Mouse (Mus musculus): ENCODE results near the gene Tead2. TPM values are rescaled to one million over a fixed set of nuclear protein-coding genes. Genes with fewer than 3 reads are reported as not detected.
A peak's percentile ranks its signal among the peaks of the same experiment; 100 is the strongest.

Tead2 gene
- polyA plus RNA-seq, 1 experiment from 2014 or later: 222 TPM

DNA sequence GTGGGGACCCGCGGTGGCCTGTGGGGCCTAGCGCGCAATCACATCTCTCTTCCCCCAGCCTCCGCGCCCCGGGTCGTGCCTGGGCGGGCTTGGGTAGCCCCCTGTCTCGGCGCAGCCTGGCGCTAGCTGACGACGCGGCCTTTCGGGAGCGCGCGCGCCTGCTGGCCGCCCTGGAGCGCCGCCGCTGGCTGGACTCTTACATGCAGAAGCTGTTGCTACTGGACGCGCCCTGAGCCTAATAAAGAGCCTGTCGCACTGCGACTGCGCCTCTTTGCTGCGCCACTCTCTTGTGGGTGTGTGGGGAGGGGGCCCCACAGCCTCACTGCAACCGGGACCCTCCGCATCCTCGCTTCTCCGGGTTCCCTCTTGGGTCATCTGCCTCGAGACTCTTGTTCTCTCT lies 34.0 kb upstream of the Tead2 start:
- no peaks in the 10 kb centered on the region for H3K36me3 ChIP-seq (ENCODE audit: insufficient read depth)
- no peaks in the 10 kb centered on the region for H3K9me3 ChIP-seq (ENCODE audit: low read depth, low read length)
- WGBS: 6% methylated on average over 35 of the region's 35 CpGs
- ATAC-seq (ENCODE audit: insufficient read depth) (peak; percentile 2; the same call in 1 of the 2 replicates), DNase-seq (no peak)
- no peaks in the 10 kb centered on the region for H3K4me1 ChIP-seq (ENCODE audit: insufficient read depth)
- H3K9ac ChIP-seq: no peak overlapping the region
- 0 out of 2 replicates have a peak overlapping the region, but pooled peaks have one; percentile 8 for H3K4me3 ChIP-seq (ENCODE audit: low read depth, low read length)
- H3K27me3 ChIP-seq (ENCODE audit: insufficient read depth, low read length): peaks cover 98% of the 10 kb centered on the region
- no peak for TF ChIP-seq CTCF (IDR thresholded peaks at IDR 0.05; ENCODE audit: low read depth)
- H3K4me2 ChIP-seq: peak overlapping the region; percentile 61; the same call in 1 of the 2 replicates
- no peak overlapping the region for H3K27ac ChIP-seq (ENCODE audit: low read depth)

DNA sequence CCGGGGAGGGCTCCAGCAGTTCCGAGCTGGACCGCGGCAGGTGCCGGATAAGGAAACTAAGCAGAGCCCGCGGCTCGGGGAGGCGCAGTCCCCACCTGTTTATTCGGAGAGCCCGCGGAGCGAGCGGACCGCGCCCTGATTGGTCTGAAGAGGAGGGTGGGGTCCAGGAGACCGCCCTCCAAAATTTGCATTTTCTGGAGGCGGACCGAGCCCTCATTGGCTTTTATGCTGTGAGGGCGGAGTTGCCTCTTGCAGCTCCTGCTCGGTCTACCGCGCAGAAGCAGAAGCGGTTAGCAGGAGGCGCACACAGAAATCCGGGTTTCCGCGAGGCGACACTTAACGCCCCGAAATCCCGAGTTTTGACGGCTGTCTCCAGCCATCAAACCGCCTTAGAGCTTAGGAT lies 33.4 kb upstream of the Tead2 start:
- H3K9ac ChIP-seq: peak overlapping the region; percentile 28
- DNase-seq: peak; percentile 96
- H3K27me3 ChIP-seq (ENCODE audit: insufficient read depth, low read length): peaks cover 98% of the 10 kb centered on the region
- peak overlapping the region; percentile 61 for H3K4me2 ChIP-seq
- H3K4me1 ChIP-seq (ENCODE audit: insufficient read depth): no peaks in the 10 kb centered on the region
- H3K27ac ChIP-seq (ENCODE audit: low read depth): no peak overlapping the region
- H3K4me3 ChIP-seq (ENCODE audit: low read depth, low read length): peak overlapping the region; percentile 30
- ATAC-seq (ENCODE audit: insufficient read depth): peak; percentile 95
- H3K36me3 ChIP-seq (ENCODE audit: insufficient read depth): no peaks in the 10 kb centered on the region
- under 1% methylated on average over 34 of the region's 34 CpGs for WGBS
- H3K9me3 ChIP-seq (ENCODE audit: low read depth, low read length): no peaks in the 10 kb centered on the region
- no peak for TF ChIP-seq CTCF (IDR thresholded peaks at IDR 0.05; ENCODE audit: low read depth)

DNA sequence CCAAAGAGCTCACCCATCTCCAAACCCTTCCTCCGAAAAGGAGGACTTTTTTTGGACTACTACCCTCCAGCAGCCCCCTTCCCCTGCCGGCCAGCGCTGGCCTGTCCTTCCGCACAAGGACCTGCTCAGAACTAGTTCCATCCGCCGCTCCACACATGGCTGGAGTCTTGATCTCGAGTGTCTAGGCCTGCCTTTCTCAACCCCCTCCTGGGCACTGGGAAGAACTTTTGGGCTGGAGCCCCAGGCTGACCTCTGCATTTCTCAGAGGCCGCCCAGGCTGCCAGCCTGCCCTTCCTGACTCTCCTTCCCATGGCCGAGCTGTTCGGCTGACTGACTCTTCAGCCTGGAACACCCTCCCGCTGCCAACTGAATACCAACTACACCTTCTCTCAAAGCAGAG lies 32.9 kb upstream of the Tead2 start:
- Histone ChIP-seq H3K27me3 (ENCODE audit: insufficient read depth, low read length) (peaks cover 94% of the 10 kb centered on the region), H3K4me1 (ENCODE audit: insufficient read depth) (no peaks in the 10 kb centered on the region), H3K4me3 (ENCODE audit: low read depth, low read length) (peak overlapping the region; percentile 30), H3K36me3 (ENCODE audit: insufficient read depth) (no peaks in the 10 kb centered on the region), H3K27ac (ENCODE audit: low read depth) (no peak overlapping the region), H3K9me3 (ENCODE audit: low read depth, low read length) (no peaks in the 10 kb centered on the region), H3K9ac (peak overlapping the region; percentile 28), H3K4me2 (peak overlapping the region; percentile 61)
- 14% methylated on average over 11 of the region's 11 CpGs for WGBS
- ATAC-seq (ENCODE audit: insufficient read depth) (peak; percentile 48; the same call in 1 of the 2 replicates), DNase-seq (no peak)
- peak; percentile 26; the same call in 1 of the 2 replicates for TF ChIP-seq CTCF (IDR thresholded peaks at IDR 0.05; ENCODE audit: low read depth)

DNA sequence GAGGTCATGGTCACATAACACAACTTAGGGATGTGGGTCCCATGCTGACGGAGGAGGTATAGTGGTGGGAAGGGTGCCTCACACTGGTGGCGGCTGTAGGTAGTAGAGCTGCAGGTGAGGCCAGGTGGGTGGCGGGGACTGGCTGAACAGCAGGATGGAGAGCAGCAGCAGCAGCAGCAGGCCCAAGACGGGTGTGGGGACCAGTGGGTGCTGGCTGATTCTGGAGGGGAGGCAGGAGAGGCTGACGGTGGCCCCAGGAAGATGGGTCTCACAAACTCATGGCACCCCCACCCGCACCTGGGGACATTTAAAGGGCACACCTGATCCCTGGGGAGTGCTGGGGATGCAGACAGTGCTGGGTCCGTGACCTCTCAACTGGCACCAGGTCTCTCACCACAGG lies 31.9 kb upstream of the Tead2 start:
- Histone ChIP-seq H3K9me3 (ENCODE audit: low read depth, low read length) (no peaks in the 10 kb centered on the region), H3K4me2 (no peak overlapping the region), H3K9ac (no peak overlapping the region), H3K27me3 (ENCODE audit: insufficient read depth, low read length) (peaks cover 86% of the 10 kb centered on the region), H3K4me1 (ENCODE audit: insufficient read depth) (no peaks in the 10 kb centered on the region), H3K36me3 (ENCODE audit: insufficient read depth) (no peaks in the 10 kb centered on the region), H3K27ac (ENCODE audit: low read depth) (no peak overlapping the region), H3K4me3 (ENCODE audit: low read depth, low read length) (no peak overlapping the region)
- ATAC-seq (ENCODE audit: insufficient read depth) (no peak), DNase-seq (no peak)
- no peak for TF ChIP-seq CTCF (IDR thresholded peaks at IDR 0.05; ENCODE audit: low read depth)
- WGBS: 64% methylated on average over 7 of the region's 7 CpGs

DNA sequence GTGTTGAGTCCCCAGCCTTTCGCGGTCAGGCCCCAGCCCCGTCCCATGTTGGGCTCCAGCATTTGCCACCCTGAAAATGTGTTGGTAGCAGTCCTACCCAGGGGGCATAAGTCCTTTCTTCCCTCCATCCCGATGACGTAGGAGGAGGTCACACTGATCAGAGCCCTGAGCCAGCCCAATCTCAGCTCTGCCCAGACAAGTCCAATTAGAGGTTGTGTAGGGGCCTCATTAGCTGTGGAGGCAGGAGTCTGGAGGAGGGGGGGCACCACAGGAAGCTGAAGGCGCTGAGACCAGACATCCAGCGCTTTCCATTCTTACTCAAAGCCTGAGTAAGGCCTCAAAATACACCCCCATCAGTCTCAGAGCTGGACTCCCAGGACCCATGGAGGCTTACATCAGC lies 29.6 kb upstream of the Tead2 start:
- Histone ChIP-seq H3K27ac (ENCODE audit: low read depth) (no peak overlapping the region), H3K9ac (no peak overlapping the region), H3K27me3 (ENCODE audit: insufficient read depth, low read length) (peaks cover 70% of the 10 kb centered on the region), H3K4me2 (no peak overlapping the region), H3K36me3 (ENCODE audit: insufficient read depth) (no peaks in the 10 kb centered on the region), H3K4me3 (ENCODE audit: low read depth, low read length) (no peak overlapping the region), H3K4me1 (ENCODE audit: insufficient read depth) (no peaks in the 10 kb centered on the region), H3K9me3 (ENCODE audit: low read depth, low read length) (no peaks in the 10 kb centered on the region)
- no peak for TF ChIP-seq CTCF (IDR thresholded peaks at IDR 0.05; ENCODE audit: low read depth)
- DNase-seq (no peak), ATAC-seq (ENCODE audit: insufficient read depth) (no peak)
- 68% methylated on average over 7 of the region's 7 CpGs for WGBS

DNA sequence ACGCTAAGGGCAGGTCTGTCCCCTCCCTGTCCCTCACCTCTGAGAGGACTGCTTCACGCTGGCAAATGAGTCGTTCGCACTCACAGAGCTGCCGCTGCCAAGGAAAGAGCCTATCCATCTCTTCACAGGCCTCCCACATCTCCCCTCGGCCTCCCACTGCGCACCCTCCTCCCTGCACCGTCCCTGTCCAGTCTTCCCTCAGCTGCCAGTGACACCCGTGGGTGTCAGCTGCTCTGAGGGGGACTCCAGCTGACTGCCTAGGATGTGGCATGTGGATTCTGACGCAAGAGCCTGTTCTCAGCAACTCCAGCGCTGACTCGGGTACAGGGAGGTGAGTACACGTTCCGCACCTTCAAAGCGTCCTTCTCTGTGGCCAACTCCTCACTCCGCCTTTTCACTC lies 26.0 kb upstream of the Tead2 start:
- H3K9me3 ChIP-seq (ENCODE audit: low read depth, low read length): no peaks in the 10 kb centered on the region
- no peak overlapping the region for H3K4me2 ChIP-seq
- no peak overlapping the region for H3K9ac ChIP-seq
- no peak overlapping the region for H3K27ac ChIP-seq (ENCODE audit: low read depth)
- ATAC-seq (ENCODE audit: insufficient read depth) (no peak), DNase-seq (no peak)
- 38% methylated on average over 16 of the region's 16 CpGs for WGBS
- peaks cover 33% of the 10 kb centered on the region for H3K27me3 ChIP-seq (ENCODE audit: insufficient read depth, low read length)
- H3K4me1 ChIP-seq (ENCODE audit: insufficient read depth): no peaks in the 10 kb centered on the region
- H3K4me3 ChIP-seq (ENCODE audit: low read depth, low read length): no peak overlapping the region
- no peaks in the 10 kb centered on the region for H3K36me3 ChIP-seq (ENCODE audit: insufficient read depth)
- no peak for TF ChIP-seq CTCF (IDR thresholded peaks at IDR 0.05; ENCODE audit: low read depth)

DNA sequence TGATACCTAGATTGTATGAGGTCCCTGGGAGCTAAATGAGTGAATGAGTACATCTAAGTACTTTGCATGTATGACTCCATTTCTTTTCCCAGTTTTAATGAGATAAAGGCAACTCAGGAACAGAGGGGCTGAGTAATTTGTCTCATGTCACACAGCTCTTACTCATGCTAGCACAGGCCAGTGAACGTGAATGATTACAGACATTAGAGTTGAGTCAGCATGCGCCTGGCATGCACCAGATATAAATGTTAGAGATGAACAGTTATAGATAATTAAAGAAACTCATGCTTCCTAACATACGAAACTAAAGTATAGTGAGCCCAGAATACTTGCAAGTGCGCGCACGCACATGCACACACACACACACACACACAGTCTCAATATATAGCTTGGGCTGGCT lies 25.4 kb upstream of the Tead2 start:
- Histone ChIP-seq H3K27ac (ENCODE audit: low read depth) (no peak overlapping the region), H3K4me3 (ENCODE audit: low read depth, low read length) (no peak overlapping the region), H3K36me3 (ENCODE audit: insufficient read depth) (no peaks in the 10 kb centered on the region), H3K9ac (no peak overlapping the region), H3K9me3 (ENCODE audit: low read depth, low read length) (no peaks in the 10 kb centered on the region), H3K4me2 (no peak overlapping the region), H3K4me1 (ENCODE audit: insufficient read depth) (no peaks in the 10 kb centered on the region), H3K27me3 (ENCODE audit: insufficient read depth, low read length) (peaks cover 28% of the 10 kb centered on the region)
- ATAC-seq (ENCODE audit: insufficient read depth) (no peak), DNase-seq (no peak)
- TF ChIP-seq CTCF (IDR thresholded peaks at IDR 0.05; ENCODE audit: low read depth): no peak
- 86% methylated on average over 6 of the region's 6 CpGs for WGBS

DNA sequence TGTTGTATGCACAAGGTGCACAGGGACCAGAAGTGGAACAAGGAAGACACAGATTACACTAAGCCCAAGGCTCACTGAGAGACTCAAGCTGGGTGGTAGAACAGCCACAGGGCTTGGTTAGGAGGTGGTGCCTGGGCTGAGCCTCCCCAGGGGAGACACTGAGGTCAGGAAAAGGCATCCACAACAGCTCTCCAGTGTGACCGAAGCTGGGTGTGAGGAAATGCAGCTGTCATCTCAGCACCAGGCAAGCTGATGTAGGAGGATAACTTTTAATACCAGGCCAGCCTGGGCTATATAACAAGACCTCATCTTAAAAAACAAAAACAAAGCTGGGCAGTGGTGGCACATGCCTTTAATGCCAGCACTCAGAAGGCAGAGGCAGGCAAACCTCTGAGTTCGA lies 24.4 kb upstream of the Tead2 start:
- Histone ChIP-seq H3K4me3 (ENCODE audit: low read depth, low read length) (no peak overlapping the region), H3K9me3 (ENCODE audit: low read depth, low read length) (no peaks in the 10 kb centered on the region), H3K27me3 (ENCODE audit: insufficient read depth, low read length) (peaks cover 20% of the 10 kb centered on the region), H3K36me3 (ENCODE audit: insufficient read depth) (no peaks in the 10 kb centered on the region), H3K27ac (ENCODE audit: low read depth) (no peak overlapping the region), H3K9ac (no peak overlapping the region), H3K4me2 (no peak overlapping the region), H3K4me1 (ENCODE audit: insufficient read depth) (no peaks in the 10 kb centered on the region)
- 49% methylated on average over 2 of the region's 2 CpGs for WGBS
- ATAC-seq (ENCODE audit: insufficient read depth) (no peak), DNase-seq (no peak)
- TF ChIP-seq CTCF (IDR thresholded peaks at IDR 0.05; ENCODE audit: low read depth): no peak

Data from lung, embryonic 14.5 days (tissue).